In genomic region chr9:122571402-122572059, GRCm38 (mm10) we compare ENCODE assay signal across 9 mouse cellular contexts.
DNase-seq lines count a peak whose midpoint lies in the region; ATAC-seq lines count a peak whose summit lies in the region.
"Had no signal": no experiment of that assay in that cellular context is flagged by ENCODE, and none has a peak within 500 bp of the region (broad histone marks: within the 10 kb centered on the region; RNA-seq: fewer than 3 reads in every experiment).

No protein-coding gene starts in this region.

- peak; percentile 24 to 29 for DNase-seq in cerebellum, postnatal 14 days
- DNase-seq in cerebellum, adult 11-12 months = no peak
- DNase-seq in ovary, postnatal 36 days (ENCODE audit: low spot score) = peak; percentile 5
- DNase-seq in ovary, postnatal 10 days (ENCODE audit: low spot score) = no peak
- DNase-seq in left cerebral cortex, postnatal 25 days (ENCODE audit: low spot score in 2 of 2) = peak; percentile 50
- DNase-seq in yolk sac, embryonic 10.5 days (ENCODE audit: low spot score) = no peak

- H3K9ac ChIP-seq in neural tube, embryonic 15.5 days (replicated peaks) = peak overlapping the region; percentile 55

- intact Hi-C loops in left cerebral cortex, postnatal 25 days (cut with DNase I) = loop anchor here (1.0 to 5.0 kb wide), 2 partner anchors 39 to 116 kb away; no protein-coding TSS in a partner anchor

- H3K27ac ChIP-seq in neural tube, embryonic 15.5 days (replicated peaks) = peak overlapping the region; percentile 86

- peak; percentile 73 for ATAC-seq in neural tube, embryonic 15.5 days (ENCODE audit: low FRiP score)
- ATAC-seq in CD4-positive, CD25-positive, alpha-beta regulatory T cell, adult 4 months = no peak

- peaks cover 50% of the 10 kb centered on the region for H3K4me1 ChIP-seq in neural tube, embryonic 15.5 days

- peak overlapping the region; percentile 66 for H3K4me2 ChIP-seq in neural tube, embryonic 15.5 days

- WGBS in neural tube, embryonic 15.5 days = under 1% methylated on average over 37 of the region's 37 CpGs

- H3K9me3 ChIP-seq in neural tube, embryonic 15.5 days (replicated peaks) = no peaks in the 10 kb centered on the region

- H3K4me3 ChIP-seq in neural tube, embryonic 15.5 days (replicated peaks) = peak overlapping the region; percentile 64
- H3K4me3 ChIP-seq: erythroblast, embryonic 14.5 days had no signal

- no peaks in the 10 kb centered on the region for H3K36me3 ChIP-seq in neural tube, embryonic 15.5 days

- peaks cover 54% of the 10 kb centered on the region for H3K27me3 ChIP-seq in neural tube, embryonic 15.5 days (replicated peaks)

Comparison
In these comparisons a context has a peak if more than half of its experiments do, and no peak if none do; other contexts are left out.
1. DNase-seq: peak in cerebellum, postnatal 14 days (2 of 2), ovary, postnatal 36 days (single experiment) and left cerebral cortex, postnatal 25 days (2 of 2); none in cerebellum, adult 11-12 months (single experiment), ovary, postnatal 10 days (single experiment) and yolk sac, embryonic 10.5 days (single experiment).